Mouse (Mus musculus): ENCODE measurements around the gene Gas7.

GRCm38 (mm10) chr11:67727095-67727494, 271.9 kb downstream of the Gas7 start:
- TF ChIP-seq CTCF (IDR thresholded peaks at IDR 0.05; ENCODE audit: insufficient read depth, low read length): no peak
- no peak for TF ChIP-seq POLR2A (IDR thresholded peaks at IDR 0.05; ENCODE audit: borderline replicate concordance, extremely low read depth, low read depth, low read length)

Data from lung, adult 2 months (tissue).